Mouse (Mus musculus): Measurements from ENCODE around the gene Pikfyve. TPM values are rescaled to one million over a fixed set of nuclear protein-coding genes. Genes with fewer than 3 reads are reported as not detected.

The Pikfyve gene
- polyA plus RNA-seq, 1 experiment from 2014 or later, result 11.4 TPM

GRCm38 (mm10) chr1:65237712-65238111 lies 51.2 kb downstream of the Pikfyve start:
- Histone ChIP-seq H3K27me3 (no peaks in the 10 kb centered on the region), H3K9ac (no peak overlapping the region), H3K9me3 (no peaks in the 10 kb centered on the region), H3K4me1 (no peaks in the 10 kb centered on the region), H3K27ac (no peak overlapping the region), H3K4me2 (no peak overlapping the region), H3K4me3 (no peak overlapping the region), H3K36me3 (peaks cover 22% of the 10 kb centered on the region)
- ATAC-seq (ENCODE audit: insufficient number of reproducible peaks, low FRiP score, low TSS enrichment, low read depth), result no peak
- WGBS, result 66% methylated on average over 3 of the region's 3 CpGs

GRCm38 (mm10) chr1:65245637-65246036 lies 59.2 kb downstream of the Pikfyve start:
- no peak overlapping the region for H3K4me3 ChIP-seq
- no peak overlapping the region for H3K4me2 ChIP-seq
- ATAC-seq (ENCODE audit: insufficient number of reproducible peaks, low FRiP score, low TSS enrichment, low read depth), result no peak
- no peaks in the 10 kb centered on the region for H3K4me1 ChIP-seq
- H3K27me3 ChIP-seq, result no peaks in the 10 kb centered on the region
- WGBS, result 81% methylated on average over 1 of the region's 1 CpGs
- H3K9me3 ChIP-seq, result no peaks in the 10 kb centered on the region
- no peak overlapping the region for H3K27ac ChIP-seq
- no peak overlapping the region for H3K9ac ChIP-seq
- peaks cover 23% of the 10 kb centered on the region for H3K36me3 ChIP-seq

GRCm38 (mm10) chr1:65280461-65280860 lies 94.0 kb downstream of the Pikfyve start:
- Histone ChIP-seq H3K9me3 (no peaks in the 10 kb centered on the region), H3K4me1 (no peaks in the 10 kb centered on the region), H3K4me2 (no peak overlapping the region), H3K27me3 (no peaks in the 10 kb centered on the region), H3K9ac (no peak overlapping the region), H3K36me3 (no peaks in the 10 kb centered on the region), H3K4me3 (no peak overlapping the region), H3K27ac (no peak overlapping the region)
- 53% methylated on average over 3 of the region's 3 CpGs for WGBS
- ATAC-seq (ENCODE audit: insufficient number of reproducible peaks, low FRiP score, low TSS enrichment, low read depth), result no peak

GRCm38 (mm10) chr1:65281756-65282155 lies 95.3 kb downstream of the Pikfyve start, which contains the start of gene Pth2r:
Pth2r (plus strand) TSS chr1:65282056.
- Histone ChIP-seq H3K36me3 (no peaks in the 10 kb centered on the region), H3K9me3 (no peaks in the 10 kb centered on the region), H3K9ac (no peak within 1 kb of the TSS), H3K27me3 (no peaks in the 10 kb centered on the region), H3K4me3 (no peak within 1 kb of the TSS), H3K4me2 (no peak within 1 kb of the TSS), H3K27ac (no peak within 1 kb of the TSS), H3K4me1 (no peaks in the 10 kb centered on the region)
- 83% methylated on average over 6 of the region's 6 CpGs for WGBS
- no peak for ATAC-seq (ENCODE audit: insufficient number of reproducible peaks, low FRiP score, low TSS enrichment, low read depth)

GRCm38 (mm10) chr1:65282766-65283165 lies 96.3 kb downstream of the Pikfyve start:
- Histone ChIP-seq H3K9ac (no peak overlapping the region), H3K36me3 (no peaks in the 10 kb centered on the region), H3K27me3 (no peaks in the 10 kb centered on the region), H3K4me3 (no peak overlapping the region), H3K27ac (no peak overlapping the region), H3K4me1 (no peaks in the 10 kb centered on the region), H3K4me2 (no peak overlapping the region), H3K9me3 (no peaks in the 10 kb centered on the region)
- 7% methylated on average over 6 of the region's 6 CpGs for WGBS
- no peak for ATAC-seq (ENCODE audit: insufficient number of reproducible peaks, low FRiP score, low TSS enrichment, low read depth)

GRCm38 (mm10) chr1:65308476-65308875 lies 122.0 kb downstream of the Pikfyve start:
- 62% methylated on average over 3 of the region's 3 CpGs for WGBS
- no peaks in the 10 kb centered on the region for H3K36me3 ChIP-seq
- H3K27me3 ChIP-seq, result peaks cover 21% of the 10 kb centered on the region
- H3K4me3 ChIP-seq, result no peak overlapping the region
- no peak overlapping the region for H3K27ac ChIP-seq
- H3K9me3 ChIP-seq, result no peaks in the 10 kb centered on the region
- peaks cover 8% of the 10 kb centered on the region for H3K4me1 ChIP-seq
- no peak for ATAC-seq (ENCODE audit: insufficient number of reproducible peaks, low FRiP score, low TSS enrichment, low read depth)
- no peak overlapping the region for H3K9ac ChIP-seq
- no peak overlapping the region for H3K4me2 ChIP-seq

GRCm38 (mm10) chr1:65311214-65311933 lies 124.9 kb downstream of the Pikfyve start:
- peaks cover 8% of the 10 kb centered on the region for H3K4me1 ChIP-seq
- no peak for ATAC-seq (ENCODE audit: insufficient number of reproducible peaks, low FRiP score, low TSS enrichment, low read depth)
- 1% methylated on average over 29 of the region's 29 CpGs for WGBS
- peak overlapping the region; percentile 70 for H3K4me2 ChIP-seq
- peak overlapping the region; percentile 35 for H3K4me3 ChIP-seq
- H3K9me3 ChIP-seq, result no peaks in the 10 kb centered on the region
- 0 out of 2 replicates have a peak overlapping the region, but pooled peaks have one; percentile 11 for H3K9ac ChIP-seq
- no peaks in the 10 kb centered on the region for H3K36me3 ChIP-seq
- peaks cover 21% of the 10 kb centered on the region for H3K27me3 ChIP-seq
- H3K27ac ChIP-seq, result no peak overlapping the region

GRCm38 (mm10) chr1:65312118-65312517 lies 125.6 kb downstream of the Pikfyve start:
- Histone ChIP-seq H3K36me3 (no peaks in the 10 kb centered on the region), H3K4me3 (peak overlapping the region; percentile 35), H3K9ac (no peak overlapping the region), H3K4me1 (peaks cover 8% of the 10 kb centered on the region), H3K9me3 (no peaks in the 10 kb centered on the region), H3K27me3 (peaks cover 21% of the 10 kb centered on the region), H3K27ac (no peak overlapping the region), H3K4me2 (peak overlapping the region; percentile 70)
- no peak for ATAC-seq (ENCODE audit: insufficient number of reproducible peaks, low FRiP score, low TSS enrichment, low read depth)
- WGBS, result 11% methylated on average over 7 of the region's 7 CpGs

- Histone ChIP-seq H3K27me3 (peaks cover 21% of the 10 kb centered on the region), H3K9ac (no peak overlapping the region), H3K36me3 (no peaks in the 10 kb centered on the region), H3K9me3 (no peaks in the 10 kb centered on the region), H3K27ac (no peak overlapping the region), H3K4me1 (peaks cover 8% of the 10 kb centered on the region), H3K4me3 (no peak overlapping the region), H3K4me2 (no peak overlapping the region)
- no peak for ATAC-seq (ENCODE audit: insufficient number of reproducible peaks, low FRiP score, low TSS enrichment, low read depth)
- WGBS, result 64% methylated on average over 2 of the region's 2 CpGs
Measured at GRCm38 (mm10) chr1:65312896-65313295, 126.4 kb downstream of the Pikfyve start.

- Histone ChIP-seq H3K4me3 (no peak overlapping the region), H3K36me3 (no peaks in the 10 kb centered on the region), H3K4me2 (no peak overlapping the region), H3K9me3 (no peaks in the 10 kb centered on the region), H3K9ac (no peak overlapping the region), H3K27me3 (peaks cover 21% of the 10 kb centered on the region), H3K27ac (no peak overlapping the region), H3K4me1 (peaks cover 8% of the 10 kb centered on the region)
- WGBS, result 50% methylated on average over 13 of the region's 13 CpGs
- ATAC-seq (ENCODE audit: insufficient number of reproducible peaks, low FRiP score, low TSS enrichment, low read depth), result no peak
Measured at GRCm38 (mm10) chr1:65314054-65315021, 127.9 kb downstream of the Pikfyve start.

GRCm38 (mm10) chr1:65315022-65315407 lies 128.5 kb downstream of the Pikfyve start:
- H3K4me3 ChIP-seq, result no peak overlapping the region

More at GRCm38 (mm10) chr1:65315022-65315407, 128.5 kb downstream of the Pikfyve start:
- H3K27me3 ChIP-seq, result peaks cover 19% of the 10 kb centered on the region
- no peak overlapping the region for H3K9ac ChIP-seq
- H3K36me3 ChIP-seq, result no peaks in the 10 kb centered on the region
- WGBS, result 82% methylated on average over 8 of the region's 8 CpGs
- no peaks in the 10 kb centered on the region for H3K9me3 ChIP-seq
- H3K4me2 ChIP-seq, result no peak overlapping the region
- ATAC-seq (ENCODE audit: insufficient number of reproducible peaks, low FRiP score, low TSS enrichment, low read depth), result no peak
- H3K4me1 ChIP-seq, result peaks cover 8% of the 10 kb centered on the region
- H3K27ac ChIP-seq, result no peak overlapping the region
